Mouse (Mus musculus) stomach, embryonic 15.5 days (tissue): ENCODE results near the gene Nectin1. TPM values are rescaled to one million over a fixed set of nuclear protein-coding genes. Genes with fewer than 3 reads are reported as not detected.

Source experiments
- ATAC-seq: fragments of 200-750 bp; cut with Nextera tagmentation; 2 replicates; pipeline ENCODE4 v1.8.0; 2017; ENCODE audit warnings: low read depth, moderate number of reproducible peaks, moderate TSS enrichment; ENCODE audit not compliant: insufficient read depth, low FRiP score
- H3K27ac ChIP-seq: fragments of 300-500 bp; sonication (generic); 2 replicates; pipeline ENCODE4 v1.5.1; 2015; ENCODE audit warnings: mild to moderate bottlenecking, inconsistent platforms
- H3K27me3 ChIP-seq: fragments of 300-500 bp; sonication (generic); replicated peaks from 2 replicates; pipeline ENCODE4 v1.6.1; 2015; ENCODE audit warnings: inconsistent platforms
- H3K36me3 ChIP-seq: fragments of 300-500 bp; sonication (generic); 2 replicates; pipeline ENCODE4 v1.6.1; 2015; ENCODE audit warnings: inconsistent platforms
- H3K4me1 ChIP-seq: fragments of 300-500 bp; sonication (generic); 2 replicates; pipeline ENCODE4 v1.6.1; 2015; ENCODE audit warnings: inconsistent platforms
- H3K4me2 ChIP-seq: fragments of 300-500 bp; sonication (generic); 2 replicates; pipeline ENCODE4 v1.6.1; 2015; ENCODE audit warnings: mild to moderate bottlenecking, inconsistent platforms
- H3K4me3 ChIP-seq: fragments of 300-500 bp; sonication (generic); replicated peaks from 2 replicates; pipeline ENCODE4 v1.5.1; 2015; ENCODE audit warnings: inconsistent platforms
- H3K9ac ChIP-seq: fragments of 300-500 bp; sonication (generic); 2 replicates; pipeline ENCODE4 v1.6.1; 2015; ENCODE audit warnings: inconsistent platforms
- H3K9me3 ChIP-seq: fragments of 300-500 bp; sonication (generic); 2 replicates; pipeline ENCODE4 v1.6.1; 2016; ENCODE audit warnings: inconsistent platforms
- WGBS: fragments of 180-500 bp; shearing (Covaris S2); methylation state at CpG from one replicate; pipeline ENCODE4 v1.1.7; 2015; 5-methylcytosine and 5-hydroxymethylcytosine counted together
- polyA plus RNA-seq: library from polyadenylated mRNA; unstranded; fragments of >200 nt; fragmentation: Nextera tagmentation; extraction: Ambion mirVana; gene quantifications from 2 replicates; pipeline ENCODE4 v1.2.1, GENCODE M21; 2015

Gene Nectin1
- polyA plus RNA-seq, 1 experiment from 2014 or later: 9.3 TPM

DNA sequence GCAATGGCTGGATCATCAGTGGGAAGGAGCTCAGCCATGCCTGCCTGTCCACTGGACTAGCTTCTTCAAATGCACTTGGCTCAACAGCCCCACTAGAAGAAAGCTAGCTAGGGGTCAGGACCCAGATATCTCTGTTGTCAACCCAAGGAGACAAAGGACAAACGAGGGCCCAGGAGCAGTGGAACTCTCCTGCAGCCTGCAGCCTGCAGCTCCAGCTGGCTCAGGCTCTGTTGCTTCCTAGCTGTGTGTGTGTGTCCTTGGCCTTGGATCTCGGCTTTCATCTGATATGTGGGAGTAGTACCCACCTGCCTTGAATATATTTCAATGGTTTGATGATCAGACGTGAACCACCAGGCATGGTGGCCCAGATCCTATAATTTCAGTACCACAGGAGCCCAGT, 49.6 kb downstream of the Nectin1 start:
- Histone ChIP-seq H3K27me3 (no peaks in the 10 kb centered on the region), H3K27ac (no peak overlapping the region), H3K4me1 (no peaks in the 10 kb centered on the region), H3K36me3 (0 out of 2 replicates have a peak, but pooled peaks cover 16% of the 10 kb centered on the region), H3K4me3 (no peak overlapping the region), H3K4me2 (no peak overlapping the region), H3K9me3 (no peaks in the 10 kb centered on the region), H3K9ac (no peak overlapping the region)
- 65% methylated on average over 3 of the region's 3 CpGs for WGBS
- ATAC-seq: no peak

DNA sequence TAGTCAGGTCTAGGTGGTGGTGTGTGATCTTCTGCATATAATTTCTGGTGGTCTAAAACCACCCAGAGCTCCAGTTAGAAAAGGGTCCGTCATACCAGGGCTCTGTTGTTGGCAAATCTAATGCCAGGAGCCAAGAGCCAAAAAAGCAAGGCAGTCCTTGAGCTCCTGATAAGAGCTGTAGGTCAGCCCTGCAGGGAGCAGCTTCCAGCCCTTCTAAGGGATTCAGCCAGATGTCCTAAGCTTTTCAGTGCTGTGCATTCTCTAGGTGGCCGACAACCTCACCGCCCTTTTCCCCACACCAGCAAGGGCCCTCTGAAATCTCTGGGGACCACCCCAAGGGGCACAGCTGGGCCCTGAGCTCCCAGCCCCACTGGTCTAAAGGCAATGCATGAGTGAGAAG, 52.2 kb downstream of the Nectin1 start:
- ATAC-seq: no peak
- Histone ChIP-seq H3K9me3 (no peaks in the 10 kb centered on the region), H3K27ac (no peak overlapping the region), H3K9ac (no peak overlapping the region), H3K27me3 (no peaks in the 10 kb centered on the region), H3K4me1 (no peaks in the 10 kb centered on the region), H3K4me3 (no peak overlapping the region), H3K4me2 (no peak overlapping the region), H3K36me3 (0 out of 2 replicates have a peak, but pooled peaks cover 16% of the 10 kb centered on the region)
- WGBS: 93% methylated on average over 3 of the region's 3 CpGs

- Histone ChIP-seq H3K9me3 (no peaks in the 10 kb centered on the region), H3K4me2 (no peak overlapping the region), H3K4me3 (no peak overlapping the region), H3K4me1 (no peaks in the 10 kb centered on the region), H3K9ac (no peak overlapping the region), H3K27me3 (no peaks in the 10 kb centered on the region), H3K27ac (peak overlapping the region; percentile 28), H3K36me3 (0 out of 2 replicates have a peak, but pooled peaks cover 16% of the 10 kb centered on the region)
- ATAC-seq: no peak
- 65% methylated on average over 11 of the region's 11 CpGs for WGBS
Measured at GRCm38 (mm10) chr9:43796841-43797740, 53.3 kb downstream of the Nectin1 start.

- WGBS: 64% methylated on average over 7 of the region's 7 CpGs
- ATAC-seq: no peak
- Histone ChIP-seq H3K27me3 (no peaks in the 10 kb centered on the region), H3K9ac (no peak overlapping the region), H3K4me1 (no peaks in the 10 kb centered on the region), H3K4me3 (no peak overlapping the region), H3K27ac (no peak overlapping the region), H3K36me3 (0 out of 2 replicates have a peak, but pooled peaks cover 11% of the 10 kb centered on the region), H3K4me2 (no peak overlapping the region), H3K9me3 (no peaks in the 10 kb centered on the region)
Measured at GRCm38 (mm10) chr9:43797746-43798145, 54.0 kb downstream of the Nectin1 start.

- Histone ChIP-seq H3K36me3 (no peaks in the 10 kb centered on the region), H3K27me3 (no peaks in the 10 kb centered on the region), H3K4me3 (no peak overlapping the region), H3K9ac (no peak overlapping the region), H3K9me3 (no peaks in the 10 kb centered on the region), H3K4me1 (no peaks in the 10 kb centered on the region), H3K4me2 (no peak overlapping the region), H3K27ac (no peak overlapping the region)
- ATAC-seq: no peak
- 71% methylated on average over 2 of the region's 2 CpGs for WGBS
Measured at GRCm38 (mm10) chr9:43800525-43800924, 56.7 kb downstream of the Nectin1 start.

GRCm38 (mm10) chr9:43801911-43802310, 58.1 kb downstream of the Nectin1 start:
- no peaks in the 10 kb centered on the region for H3K4me1 ChIP-seq
- 39% methylated on average over 5 of the region's 5 CpGs for WGBS
- H3K27ac ChIP-seq: no peak overlapping the region
- H3K36me3 ChIP-seq: no peaks in the 10 kb centered on the region
- H3K4me3 ChIP-seq: no peak overlapping the region
- no peak overlapping the region for H3K4me2 ChIP-seq
- no peaks in the 10 kb centered on the region for H3K27me3 ChIP-seq
- no peak for ATAC-seq
- H3K9ac ChIP-seq: no peak overlapping the region
- H3K9me3 ChIP-seq: no peaks in the 10 kb centered on the region

DNA sequence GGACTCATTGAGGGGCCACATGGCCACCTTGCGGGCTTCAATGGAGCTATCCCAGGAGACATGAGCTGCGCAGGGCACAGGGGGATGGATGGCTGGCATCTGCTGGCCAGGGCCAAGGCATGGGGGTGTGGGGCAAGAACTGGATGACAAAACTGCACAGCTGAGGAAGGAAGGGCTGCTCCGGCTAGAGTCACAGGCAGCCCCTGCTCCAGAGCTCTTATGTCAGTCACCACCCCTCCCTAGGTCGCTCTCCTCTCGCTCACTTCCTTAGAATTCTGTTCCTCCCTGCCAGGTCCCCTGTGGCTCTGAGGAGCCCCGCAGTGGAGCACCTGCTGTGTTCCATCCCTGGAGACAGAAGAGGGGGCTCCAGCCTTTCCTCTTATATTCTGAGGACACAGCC, 63.8 kb downstream of the Nectin1 start:
- no peak overlapping the region for H3K4me2 ChIP-seq
- no peak for ATAC-seq
- no peak overlapping the region for H3K27ac ChIP-seq
- no peaks in the 10 kb centered on the region for H3K27me3 ChIP-seq
- no peak overlapping the region for H3K9ac ChIP-seq
- H3K36me3 ChIP-seq: no peaks in the 10 kb centered on the region
- WGBS: 42% methylated on average over 6 of the region's 6 CpGs
- peaks cover 4% of the 10 kb centered on the region; the same call in 1 of the 2 replicates for H3K4me1 ChIP-seq
- H3K9me3 ChIP-seq: no peaks in the 10 kb centered on the region
- H3K4me3 ChIP-seq: no peak overlapping the region

- 0 out of 2 replicates have a peak overlapping the region, but pooled peaks have one; percentile 33 for H3K27ac ChIP-seq
- H3K4me2 ChIP-seq: no peak overlapping the region
- H3K4me3 ChIP-seq: no peak overlapping the region
- WGBS: 24% methylated on average over 3 of the region's 4 CpGs
- peaks cover 4% of the 10 kb centered on the region; the same call in 1 of the 2 replicates for H3K4me1 ChIP-seq
- no peak for ATAC-seq
- no peaks in the 10 kb centered on the region for H3K36me3 ChIP-seq
- no peak overlapping the region for H3K9ac ChIP-seq
- no peaks in the 10 kb centered on the region for H3K9me3 ChIP-seq
- no peaks in the 10 kb centered on the region for H3K27me3 ChIP-seq
Measured at GRCm38 (mm10) chr9:43808099-43808498, 64.3 kb downstream of the Nectin1 start.

- H3K9ac ChIP-seq: no peak overlapping the region
- 24% methylated on average over 7 of the region's 7 CpGs for WGBS
- ATAC-seq: no peak
Measured at GRCm38 (mm10) chr9:43808546-43808945, 64.8 kb downstream of the Nectin1 start.

DNA sequence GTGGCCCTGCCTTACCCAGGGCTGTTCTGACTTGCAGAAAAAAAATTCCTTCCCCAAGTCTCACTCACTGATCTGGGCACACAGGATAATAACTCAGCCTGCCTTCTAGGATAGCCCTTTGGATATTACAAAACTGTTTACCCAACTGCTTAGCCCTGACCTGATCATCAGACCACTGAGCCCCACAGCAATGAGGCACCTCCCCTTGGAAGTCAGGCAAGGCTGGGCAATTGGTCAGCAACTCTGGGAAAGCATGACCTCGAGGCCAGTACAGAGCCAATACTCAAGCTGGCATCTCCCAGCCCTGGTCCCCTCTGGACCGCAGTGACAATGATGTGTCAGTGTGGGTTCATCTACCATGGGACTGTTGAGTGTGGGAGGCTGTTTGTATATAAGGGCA, 69.4 kb downstream of the Nectin1 start:
- no peak overlapping the region for H3K27ac ChIP-seq
- H3K4me3 ChIP-seq: no peak overlapping the region
- no peaks in the 10 kb centered on the region for H3K9me3 ChIP-seq
- H3K4me1 ChIP-seq: no peaks in the 10 kb centered on the region
- no peaks in the 10 kb centered on the region for H3K27me3 ChIP-seq
- no peak for ATAC-seq
- H3K9ac ChIP-seq: no peak overlapping the region
- 73% methylated on average over 2 of the region's 2 CpGs for WGBS
- H3K4me2 ChIP-seq: no peak overlapping the region
- H3K36me3 ChIP-seq: no peaks in the 10 kb centered on the region

More at GRCm38 (mm10) chr9:43808546-43808945, 64.8 kb downstream of the Nectin1 start:
- Histone ChIP-seq H3K4me2 (no peak overlapping the region), H3K9me3 (no peaks in the 10 kb centered on the region), H3K27me3 (no peaks in the 10 kb centered on the region), H3K36me3 (no peaks in the 10 kb centered on the region), H3K27ac (0 out of 2 replicates have a peak overlapping the region, but pooled peaks have one; percentile 33), H3K4me3 (no peak overlapping the region), H3K4me1 (peaks cover 4% of the 10 kb centered on the region; the same call in 1 of the 2 replicates)

DNA sequence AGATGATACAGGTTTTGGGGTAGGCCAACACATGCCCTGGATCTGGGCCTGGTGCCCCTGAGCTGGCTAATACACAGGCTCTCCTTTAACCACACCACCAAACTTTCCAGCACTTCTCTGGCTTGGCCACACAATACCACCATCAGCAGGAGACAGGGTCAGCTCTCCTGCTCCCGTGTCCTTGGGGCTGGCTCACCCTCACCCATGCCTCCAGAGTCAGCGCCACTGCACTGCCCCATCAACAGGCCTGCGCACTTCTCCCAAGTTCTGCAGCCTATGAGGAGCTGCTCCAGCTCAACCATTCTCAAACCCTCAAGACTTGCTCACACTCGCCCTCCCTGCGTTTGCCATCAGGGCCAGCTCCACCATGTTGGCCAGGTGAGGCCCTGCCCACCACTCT, 78.4 kb downstream of the Nectin1 start:
- Histone ChIP-seq H3K9ac (no peak overlapping the region), H3K36me3 (no peaks in the 10 kb centered on the region), H3K4me2 (no peak overlapping the region), H3K27me3 (no peaks in the 10 kb centered on the region), H3K9me3 (no peaks in the 10 kb centered on the region), H3K27ac (no peak overlapping the region), H3K4me3 (no peak overlapping the region), H3K4me1 (0 out of 2 replicates have a peak, but pooled peaks cover 4% of the 10 kb centered on the region)
- ATAC-seq: no peak
- WGBS: 92% methylated on average over 5 of the region's 5 CpGs

DNA sequence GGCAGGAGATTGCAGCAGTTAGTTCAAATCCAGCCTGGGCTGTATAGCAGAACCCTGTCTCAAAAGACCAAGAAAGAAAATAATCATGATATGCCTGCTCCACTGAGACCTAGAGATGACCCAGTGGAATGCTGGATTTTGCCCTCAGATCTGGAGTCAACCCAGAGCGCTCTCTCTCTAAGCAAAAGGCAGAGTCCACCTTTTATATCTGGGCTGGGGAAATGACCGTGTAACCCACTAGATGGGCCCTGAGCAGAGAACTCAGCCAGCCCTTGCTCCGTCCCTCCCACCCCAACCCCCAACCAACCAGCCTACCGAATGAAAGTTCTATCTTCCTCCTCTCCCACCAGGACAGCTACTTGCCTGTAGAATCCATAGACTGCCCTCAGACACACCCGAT, 81.4 kb downstream of the Nectin1 start:
- Histone ChIP-seq H3K4me1 (0 out of 2 replicates have a peak, but pooled peaks cover 4% of the 10 kb centered on the region), H3K4me3 (no peak overlapping the region), H3K27me3 (no peaks in the 10 kb centered on the region), H3K36me3 (no peaks in the 10 kb centered on the region), H3K4me2 (no peak overlapping the region), H3K27ac (no peak overlapping the region), H3K9ac (no peak overlapping the region), H3K9me3 (no peaks in the 10 kb centered on the region)
- no peak for ATAC-seq
- WGBS: 73% methylated on average over 5 of the region's 5 CpGs
